Mouse (Mus musculus) brain, embryonic 14.5 days (tissue): ENCODE measurements around the gene 5730522E02Rik.

Experiments used
- CTCF ChIP-seq: fragments of 200-500 bp; IDR thresholded peaks from 2 replicates; pipeline ENCODE4 v1.5.1; 2012; ENCODE audit warnings: inconsistent platforms, mild to moderate bottlenecking, moderate library complexity, borderline replicate concordance; ENCODE audit not compliant: insufficient read depth, insufficient read length; ENCODE audit errors: extremely low read depth
- POLR2A ChIP-seq: fragments of 200-500 bp; IDR thresholded peaks from 2 replicates; pipeline ENCODE4 v1.6.1; 2012; ENCODE audit warnings: mild to moderate bottlenecking, inconsistent platforms, borderline replicate concordance; ENCODE audit not compliant: poor library complexity, insufficient read depth, insufficient read length, severe bottlenecking; ENCODE audit errors: extremely low read depth

GRCm38 (mm10) chr11:26159033-26159432 is 51.5 kb downstream of the 5730522E02Rik start:
- no peak for TF ChIP-seq POLR2A
- TF ChIP-seq CTCF, result no peak
